In the genomic region with DNA sequence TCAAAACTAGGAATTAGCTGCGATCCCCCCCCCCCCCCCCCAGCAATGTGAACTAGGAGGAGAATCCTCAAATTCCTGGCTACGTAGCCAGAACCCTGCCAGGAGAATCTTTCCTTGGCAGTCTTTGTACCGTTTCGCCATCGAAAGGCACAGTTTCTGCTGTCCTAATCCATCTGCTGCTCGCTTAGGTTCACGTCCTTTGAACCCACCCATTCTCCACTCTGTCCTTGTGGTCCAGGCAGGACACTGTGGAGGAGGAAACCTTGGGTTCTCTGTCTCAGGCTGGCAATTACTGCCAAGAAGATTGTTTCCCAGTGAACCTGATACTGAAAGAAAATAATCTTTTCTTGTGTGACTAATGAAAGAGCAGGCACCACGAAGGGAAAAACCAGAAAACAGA, we compare ENCODE assay signal across 9 mouse cellular contexts. TPM values are rescaled to one million over a fixed set of nuclear protein-coding genes. Genes with fewer than 3 reads are reported as not detected.
DNase-seq lines count a peak whose midpoint lies in the region; ATAC-seq and TF ChIP-seq lines count a peak whose summit lies in the region.
"Had no signal": no experiment of that assay in that cellular context is flagged by ENCODE, and none has a peak within 500 bp of the region (broad histone marks: within the 10 kb centered on the region; RNA-seq: fewer than 3 reads in every experiment).

No protein-coding gene starts in this region.

- no peak for ATAC-seq in erythroblast, adult 5-6 weeks (replicated peaks; ENCODE audit: low FRiP score, poor library complexity, severe bottlenecking)
- ATAC-seq in kidney, embryonic 16.5 days (ENCODE audit: low FRiP score, low TSS enrichment): peak; percentile 32; the same call in 1 of the 2 replicates
- no peak for ATAC-seq in midbrain, postnatal 0 days (ENCODE audit: low FRiP score)

- H3K9ac ChIP-seq in MEL (ENCODE audit: control insufficient read depth, low read depth, low read length, poor library complexity, severe bottlenecking): peak overlapping the region; percentile 83
- peak overlapping the region; percentile 38; the same call in 1 of the 2 replicates for H3K9ac ChIP-seq in kidney, embryonic 16.5 days (replicated peaks; ENCODE audit: low read length)
- H3K9ac ChIP-seq in midbrain, postnatal 0 days (replicated peaks; ENCODE audit: low read length, poor library complexity, severe bottlenecking): no peak overlapping the region

- H3K9me3 ChIP-seq in erythroblast, embryonic 14.5 days (ENCODE audit: control insufficient read depth, low read length): no peaks in the 10 kb centered on the region
- no peaks in the 10 kb centered on the region for H3K9me3 ChIP-seq in MEL (replicated peaks; ENCODE audit: insufficient read depth, low read length)
- H3K9me3 ChIP-seq in kidney, embryonic 16.5 days (ENCODE audit: low read length): no peaks in the 10 kb centered on the region; the same call in 1 of the 2 replicates
- no peaks in the 10 kb centered on the region for H3K9me3 ChIP-seq in midbrain, postnatal 0 days (ENCODE audit: low read length)

- no peak for TF ChIP-seq EP300 in MEL (IDR thresholded peaks at IDR 0.05; ENCODE audit: low read depth in 1 of 2, low read length in 2 of 2)

- H3K4me2 ChIP-seq in kidney, embryonic 16.5 days (replicated peaks; ENCODE audit: low read depth, low read length): peak overlapping the region; percentile 95
- peak overlapping the region; percentile 75 for H3K4me2 ChIP-seq in midbrain, postnatal 0 days (ENCODE audit: low read depth, low read length, poor library complexity, severe bottlenecking)

- H3K79me2 ChIP-seq in MEL (ENCODE audit: control insufficient read depth, insufficient read depth, low read length, poor library complexity): peaks cover 17% of the 10 kb centered on the region

- no peak for TF ChIP-seq POLR2A in MEL (IDR thresholded peaks at IDR 0.05; ENCODE audit: control insufficient read depth in 1 of 2, insufficient read depth in 1 of 2, low read depth in 1 of 2, low read length in 2 of 2, poor library complexity in 1 of 2)
- peak; percentile 39; the same call in 1 of the 2 replicates for TF ChIP-seq POLR2A in embryonic fibroblast, embryonic 13.5 days (IDR thresholded peaks at IDR 0.05; ENCODE audit: low read depth, low read length)

- peaks cover 32% of the 10 kb centered on the region for H3K27me3 ChIP-seq in erythroblast, embryonic 14.5 days (ENCODE audit: control insufficient read depth)
- peaks cover 1 to 7% of the 10 kb centered on the region in 2 experiments for H3K27me3 ChIP-seq in MEL (ENCODE audit: control insufficient read depth in 1 of 2, insufficient read depth in 2 of 2, low read length in 2 of 2)
- no peaks in the 10 kb centered on the region for H3K27me3 ChIP-seq in kidney, embryonic 16.5 days (ENCODE audit: insufficient read depth, low read length)
- no peaks in the 10 kb centered on the region for H3K27me3 ChIP-seq in midbrain, postnatal 0 days (ENCODE audit: insufficient read depth, low read length)
- H3K27me3 ChIP-seq: Patski had no signal

- H3K4me1 ChIP-seq in erythroblast, embryonic 14.5 days (ENCODE audit: control insufficient read depth): peaks cover 23% of the 10 kb centered on the region
- H3K4me1 ChIP-seq in MEL (ENCODE audit: control insufficient read depth in 1 of 2, insufficient read depth in 2 of 2, low read length in 2 of 2): peaks cover 3 to 4% of the 10 kb centered on the region in 2 experiments; a peak in 3 of 4 replicates
- H3K4me1 ChIP-seq in embryonic fibroblast, embryonic 13.5 days (ENCODE audit: control insufficient read depth, insufficient read depth, low read length): no peaks in the 10 kb centered on the region
- H3K4me1 ChIP-seq in kidney, embryonic 16.5 days (ENCODE audit: insufficient read depth, low read length): peaks cover 18% of the 10 kb centered on the region
- peaks cover 10% of the 10 kb centered on the region; the same call in 1 of the 2 replicates for H3K4me1 ChIP-seq in midbrain, postnatal 0 days (ENCODE audit: insufficient read depth, low read length)

- DNase-seq in MEL (ENCODE audit: low read depth, low spot score): peak; percentile 25
- DNase-seq in midbrain, postnatal 0 days (ENCODE audit: low spot score): peak; percentile 24
- no peak for DNase-seq in thymus, postnatal 4 days
- no peak for DNase-seq in right cerebral cortex, adult 18-20 months

- no peak for TF ChIP-seq CTCF in MEL (IDR thresholded peaks at IDR 0.05 in 2 of 3, conservative IDR thresholded peaks at IDR 0.05 in 1 of 3; ENCODE audit: control insufficient read depth in 1 of 3, insufficient read depth in 1 of 3, low read depth in 2 of 3, low read length in 3 of 3, poor library complexity in 1 of 3, severe bottlenecking in 1 of 3)
- TF ChIP-seq CTCF in embryonic fibroblast, embryonic 13.5 days (IDR thresholded peaks at IDR 0.05; ENCODE audit: borderline replicate concordance, insufficient read depth, low read length): no peak
- no peak for TF ChIP-seq CTCF in midbrain, postnatal 0 days (IDR thresholded peaks at IDR 0.05)

- TF ChIP-seq RAD21 in MEL (IDR thresholded peaks at IDR 0.05; ENCODE audit: low read depth, low read length): no peak

- 2% methylated on average over 7 of the region's 8 CpGs for WGBS in kidney, embryonic 16.5 days
- WGBS in midbrain, postnatal 0 days: 1% methylated on average over 8 of the region's 8 CpGs

- no peaks in the 10 kb centered on the region for H3K36me3 ChIP-seq in erythroblast, embryonic 14.5 days (ENCODE audit: control insufficient read depth)
- peaks cover 0 to 14% of the 10 kb centered on the region in 2 experiments; a peak in 2 of 4 replicates for H3K36me3 ChIP-seq in MEL (ENCODE audit: control insufficient read depth in 1 of 2, insufficient read depth in 2 of 2, low read length in 2 of 2)
- 0 out of 2 replicates have a peak, but pooled peaks cover 2% of the 10 kb centered on the region for H3K36me3 ChIP-seq in kidney, embryonic 16.5 days (ENCODE audit: insufficient read depth, low read length)
- no peaks in the 10 kb centered on the region for H3K36me3 ChIP-seq in midbrain, postnatal 0 days (ENCODE audit: insufficient read depth, low read length)

- H3K4me3 ChIP-seq in erythroblast, embryonic 14.5 days (replicated peaks): peak overlapping the region; percentile 4
- H3K4me3 ChIP-seq in MEL (ENCODE audit: control insufficient read depth in 1 of 2, insufficient read depth in 1 of 2, low read depth in 2 of 2, low read length in 2 of 2): peak overlapping the region; percentile 17 to 84; a peak in 3 of 4 replicates
- peak overlapping the region; percentile 31 for H3K4me3 ChIP-seq in embryonic fibroblast, embryonic 13.5 days (ENCODE audit: insufficient read depth, low read length)
- H3K4me3 ChIP-seq in kidney, embryonic 16.5 days (ENCODE audit: low read length): peak overlapping the region; percentile 91
- H3K4me3 ChIP-seq in midbrain, postnatal 0 days (ENCODE audit: low read depth, low read length): peak overlapping the region; percentile 89

- no peak overlapping the region for H3K27ac ChIP-seq in MEL (ENCODE audit: control insufficient read depth, low read depth, low read length)
- no peak overlapping the region for H3K27ac ChIP-seq in embryonic fibroblast, embryonic 13.5 days (ENCODE audit: insufficient read depth, low read length)
- H3K27ac ChIP-seq in kidney, embryonic 16.5 days (ENCODE audit: low read length): 0 out of 2 replicates have a peak overlapping the region, but pooled peaks have one; percentile 50
- no peak overlapping the region for H3K27ac ChIP-seq in midbrain, postnatal 0 days (ENCODE audit: low read depth, low read length)

TF ChIP-seq in MEL, 35 proteins besides CTCF, POLR2A, EP300 and RAD21 (continues in another document):
- TF ChIP-seq NELFE (IDR thresholded peaks at IDR 0.05; ENCODE audit: low read depth, low read length) (no peak), ZKSCAN1 (IDR thresholded peaks at IDR 0.05; ENCODE audit: low read depth, low read length) (no peak), MYB (IDR thresholded peaks at IDR 0.05; ENCODE audit: low read depth, low read length) (no peak)

RNA-seq across cellular contexts. Expression of gene Clock, which starts 1.0 kb away (rescaled TPM):
- 0.01 and 0.04 TPM in 2 replicates for polyA plus RNA-seq in erythroblast, embryonic 14.5 days (2012)
- total RNA-seq in erythroblast, adult 5-6 weeks (2015; ENCODE audit: low replicate concordance): 0.58 and 3.3 TPM in 2 replicates
- total RNA-seq in erythroblast, adult 5-6 weeks (2017; ENCODE audit: low replicate concordance): 0.70 and 1.6 TPM in 2 replicates
- total RNA-seq in MEL (2012; rRNA removed): 4.1 and 4.5 TPM in 2 replicates
- 10 to 100 TPM in 1 of 2 experiments, 1 to 10 TPM in 1; 6.3 to 77.5 TPM for polyA plus RNA-seq in MEL (2012; ENCODE audit: insufficient read depth in 1 of 2, insufficient read length in 2 of 2, low read depth in 1 of 2, low replicate concordance in 2 of 2, missing spikeins in 1 of 2)
- polyA plus RNA-seq in embryonic fibroblast, embryonic 13.5 days (2011; ENCODE audit: insufficient read length, low read depth, missing spikeins): 25.7 and 29.1 TPM in 2 replicates
- polyA plus RNA-seq in kidney, embryonic 16.5 days (2015; fragmentation: Nextera tagmentation; extraction: Ambion mirVana): 9.4 and 12.3 TPM in 2 replicates
- total RNA-seq in midbrain, postnatal 0 days (2014; rRNA removed): 25.1 and 32.1 TPM in 2 replicates
- polyA plus RNA-seq in midbrain, postnatal 0 days (2015; fragmentation: Nextera tagmentation; extraction: Ambion mirVana): 8.1 and 11.6 TPM in 2 replicates

RNA-seq across cellular contexts. Expression of gene Pdcl2, which starts 25.3 kb away (rescaled TPM):
- polyA plus RNA-seq in erythroblast, embryonic 14.5 days (2012): not detected in 2 replicates
- total RNA-seq in erythroblast, adult 5-6 weeks (2015; ENCODE audit: low replicate concordance): not detected in 2 replicates
- total RNA-seq in erythroblast, adult 5-6 weeks (2017; ENCODE audit: low replicate concordance): not detected in 2 replicates
- total RNA-seq in MEL (2012; rRNA removed): not detected in 2 replicates
- polyA plus RNA-seq in MEL (2012; ENCODE audit: insufficient read depth in 1 of 2, insufficient read length in 2 of 2, low read depth in 1 of 2, low replicate concordance in 2 of 2, missing spikeins in 1 of 2): not detected
- polyA plus RNA-seq in embryonic fibroblast, embryonic 13.5 days (2011; ENCODE audit: insufficient read length, low read depth, missing spikeins): not detected in 2 replicates
- polyA plus RNA-seq in kidney, embryonic 16.5 days (2015; fragmentation: Nextera tagmentation; extraction: Ambion mirVana): not detected in 2 replicates
- total RNA-seq in midbrain, postnatal 0 days (2014; rRNA removed): not detected in 2 replicates
- not detected in 2 replicates for polyA plus RNA-seq in midbrain, postnatal 0 days (2015; fragmentation: Nextera tagmentation; extraction: Ambion mirVana)
- polyA plus RNA-seq: Patski had no signal

RNA-seq across cellular contexts. Expression of gene Nmu, which starts 58.0 kb away (rescaled TPM):
- polyA plus RNA-seq in erythroblast, embryonic 14.5 days (2012): not detected in 2 replicates
- total RNA-seq in erythroblast, adult 5-6 weeks (2015; ENCODE audit: low replicate concordance): not detected in 2 replicates
- total RNA-seq in erythroblast, adult 5-6 weeks (2017; ENCODE audit: low replicate concordance): not detected in 2 replicates
- total RNA-seq in MEL (2012; rRNA removed): not detected in 2 replicates
- not detected for polyA plus RNA-seq in MEL (2012; ENCODE audit: insufficient read depth in 1 of 2, insufficient read length in 2 of 2, low read depth in 1 of 2, low replicate concordance in 2 of 2, missing spikeins in 1 of 2)
- not detected in 2 replicates for polyA plus RNA-seq in embryonic fibroblast, embryonic 13.5 days (2011; ENCODE audit: insufficient read length, low read depth, missing spikeins)
- polyA plus RNA-seq in kidney, embryonic 16.5 days (2015; fragmentation: Nextera tagmentation; extraction: Ambion mirVana): not detected in 2 replicates
- total RNA-seq in midbrain, postnatal 0 days (2014; rRNA removed): not detected in 2 replicates
- 0.97 and 1.1 TPM in 2 replicates for polyA plus RNA-seq in midbrain, postnatal 0 days (2015; fragmentation: Nextera tagmentation; extraction: Ambion mirVana)
- polyA plus RNA-seq: Patski had no signal

Comparison
In these comparisons a context has a peak if more than half of its experiments do, and no peak if none do; other contexts are left out.
1. H3K4me3 ChIP-seq: peak in every context shown above with its lines; median percentile 91 in kidney, embryonic 16.5 days; 89 in midbrain, postnatal 0 days; 50 in MEL; 31 in embryonic fibroblast, embryonic 13.5 days; 4 in erythroblast, embryonic 14.5 days.
2. DNase-seq: peak in MEL (single experiment) and midbrain, postnatal 0 days (single experiment); none in thymus, postnatal 4 days (single experiment) and right cerebral cortex, adult 18-20 months (single experiment).